Mouse (Mus musculus) liver, postnatal 0 days (tissue): ENCODE results near the gene 1700067K01Rik. TPM values are rescaled to one million over a fixed set of nuclear protein-coding genes. Genes with fewer than 3 reads are reported as not detected.

Experiments
- ATAC-seq: fragments of 200-750 bp; cut with Nextera tagmentation; 2 replicates; pipeline ENCODE4 v1.8.0; 2017; ENCODE audit warnings: mild to moderate bottlenecking, moderate library complexity
- DNase-seq: peaks from one replicate; pipeline ENCODE4 v3.0.0-alpha.2; 2016
- H3K27ac ChIP-seq: fragments of 300-500 bp; sonication (generic); 2 replicates; pipeline ENCODE4 v1.5.1; 2014; ENCODE audit warnings: antibody characterized with exemption, moderate library complexity, mild to moderate bottlenecking, low read depth
- H3K27me3 ChIP-seq: fragments of 300-500 bp; sonication (generic); 2 replicates; pipeline ENCODE4 v1.6.1; 2014; ENCODE audit warnings: low read length, control low read depth, mixed read lengths; ENCODE audit not compliant: insufficient read depth
- H3K36me3 ChIP-seq: fragments of 300-500 bp; sonication (generic); replicated peaks from 2 replicates; pipeline ENCODE4 v1.6.1; 2014; ENCODE audit warnings: mild to moderate bottlenecking, control low read depth, low read length, moderate library complexity, mixed read lengths; ENCODE audit not compliant: insufficient read depth
- H3K4me1 ChIP-seq: fragments of 300-500 bp; sonication (generic); 2 replicates; pipeline ENCODE4 v1.6.1; 2014; ENCODE audit warnings: antibody characterized with exemption, mild to moderate bottlenecking, control low read depth; ENCODE audit not compliant: insufficient read depth
- H3K4me2 ChIP-seq: fragments of 300-500 bp; sonication (generic); 2 replicates; pipeline ENCODE4 v1.6.1; 2014; ENCODE audit warnings: low read depth, mild to moderate bottlenecking, low read length, moderate library complexity, mixed read lengths
- H3K4me3 ChIP-seq: fragments of 300-500 bp; sonication (generic); 2 replicates; pipeline ENCODE4 v1.5.1; 2014; ENCODE audit warnings: low read depth, low read length
- H3K9ac ChIP-seq: fragments of 300-500 bp; sonication (generic); replicated peaks from 2 replicates; pipeline ENCODE4 v1.6.1; 2014; ENCODE audit warnings: mild to moderate bottlenecking, moderate library complexity
- H3K9me3 ChIP-seq: fragments of 300-500 bp; sonication (generic); 2 replicates; pipeline ENCODE4 v1.6.1; 2016; ENCODE audit warnings: mild to moderate bottlenecking, control low read depth, low read length, mixed read lengths
- CTCF ChIP-seq: sonication (generic); IDR thresholded peaks from 2 replicates; pipeline ENCODE4 v1.5.1; 2016; ENCODE audit warnings: antibody characterized with exemption, low read depth
- EP300 ChIP-seq: IDR thresholded peaks from 2 replicates; pipeline ENCODE4 v1.6.1; 2016; ENCODE audit warnings: antibody characterized with exemption, low read depth, mild to moderate bottlenecking
- WGBS: fragments of 180-500 bp; shearing (Covaris S2); extraction: QIAGEN DNeasy Blood & Tissue Kit; methylation state at CpG from one replicate; pipeline ENCODE4 v1.1.7; 2014; ENCODE audit not compliant: insufficient replicate concordance; 5-methylcytosine and 5-hydroxymethylcytosine counted together
- polyA plus RNA-seq: library from polyadenylated mRNA; unstranded; fragments of >200 nt; fragmentation: Nextera tagmentation; extraction: Ambion mirVana; gene quantifications from 2 replicates; pipeline ENCODE4 v1.2.1, GENCODE M21; 2015

1700067K01Rik gene
- polyA plus RNA-seq = 0.87 and 0.99 TPM in 2 replicates

DNA sequence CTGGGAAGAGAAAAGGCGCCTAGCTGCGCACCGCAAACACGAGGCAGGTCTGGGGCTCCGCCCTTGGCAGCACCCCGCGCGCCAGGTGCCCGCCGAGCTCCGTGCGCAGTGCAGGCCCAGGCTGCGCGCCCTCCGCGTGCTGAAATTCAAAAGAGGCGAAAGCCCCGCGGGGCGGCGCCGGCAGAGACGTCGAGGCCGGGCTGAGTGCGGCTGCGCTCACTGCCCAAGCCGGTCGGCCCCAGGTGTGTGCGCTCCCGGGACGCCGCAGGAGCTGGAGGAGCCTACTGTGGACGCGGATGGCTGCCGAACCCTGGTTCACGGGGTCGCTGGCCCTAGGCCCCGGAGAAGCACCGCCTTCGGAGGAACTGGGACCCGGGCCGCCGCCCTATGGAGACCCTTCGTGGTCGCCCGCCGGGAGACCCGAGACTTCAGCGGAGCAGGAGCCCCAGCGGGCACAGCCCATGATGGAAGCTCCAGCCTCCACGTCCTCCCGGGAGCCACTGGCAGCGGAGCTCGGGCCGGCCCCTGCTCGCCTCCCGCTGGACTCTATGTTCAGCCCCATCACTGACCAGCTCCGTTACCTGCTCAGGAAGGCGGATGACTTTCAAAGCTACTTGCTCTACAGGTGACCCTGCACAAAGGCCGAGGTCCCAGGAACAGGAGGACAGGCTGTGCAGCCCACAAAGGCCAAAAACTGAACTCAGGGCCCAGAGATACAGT lies at the start of gene 1700067K01Rik:
Gene 1700067K01Rik, plus strand, starts transcription at position 222 of the 720 bp plus-strand sequence.
- ATAC-seq (no peak), DNase-seq (no peak)
- TF ChIP-seq EP300 = no peak
- TF ChIP-seq CTCF = no peak
- Histone ChIP-seq H3K27me3 (no peaks in the 10 kb centered on the region), H3K4me3 (no peak within 1 kb of the TSS), H3K36me3 (peaks cover 15% of the 10 kb centered on the region; the same call in 1 of the 2 replicates), H3K9ac (no peak within 1 kb of the TSS), H3K9me3 (no peaks in the 10 kb centered on the region), H3K4me2 (no peak within 1 kb of the TSS), H3K4me1 (peaks cover 29% of the 10 kb centered on the region), H3K27ac (no peak within 1 kb of the TSS)
- WGBS = 74% methylated on average over 60 of the region's 61 CpGs

DNA sequence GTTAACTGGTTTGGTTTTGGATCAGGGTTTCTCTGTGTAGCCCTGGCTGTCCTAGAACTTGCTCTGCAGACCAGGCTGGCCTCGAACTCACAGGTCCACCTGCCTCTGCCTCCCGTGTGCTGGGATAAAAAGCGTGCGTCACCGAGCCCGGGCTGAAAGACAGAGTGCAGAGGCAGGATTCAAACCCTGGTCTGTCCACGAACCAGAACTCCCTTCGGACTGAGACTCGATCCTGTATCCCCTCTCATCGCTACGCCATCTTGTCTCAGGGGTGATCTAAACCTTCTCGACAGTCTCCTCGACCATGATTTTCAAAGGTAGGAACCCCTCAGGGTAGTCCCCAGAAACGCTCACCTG lies 46.6 kb upstream of the 1700067K01Rik start:
- WGBS = under 1% methylated on average over 14 of the region's 14 CpGs
- Histone ChIP-seq H3K9ac (peak overlapping the region; percentile 44), H3K27me3 (no peaks in the 10 kb centered on the region), H3K4me2 (peak overlapping the region; percentile 98), H3K9me3 (no peaks in the 10 kb centered on the region), H3K4me1 (peaks cover 18% of the 10 kb centered on the region), H3K4me3 (peak overlapping the region; percentile 88), H3K27ac (peak overlapping the region; percentile 84), H3K36me3 (0 out of 2 replicates have a peak, but pooled peaks cover 5% of the 10 kb centered on the region)
- peak; percentile 3 for ATAC-seq
- no peak for TF ChIP-seq CTCF
- TF ChIP-seq EP300 = no peak
- DNase-seq = no peak

DNA sequence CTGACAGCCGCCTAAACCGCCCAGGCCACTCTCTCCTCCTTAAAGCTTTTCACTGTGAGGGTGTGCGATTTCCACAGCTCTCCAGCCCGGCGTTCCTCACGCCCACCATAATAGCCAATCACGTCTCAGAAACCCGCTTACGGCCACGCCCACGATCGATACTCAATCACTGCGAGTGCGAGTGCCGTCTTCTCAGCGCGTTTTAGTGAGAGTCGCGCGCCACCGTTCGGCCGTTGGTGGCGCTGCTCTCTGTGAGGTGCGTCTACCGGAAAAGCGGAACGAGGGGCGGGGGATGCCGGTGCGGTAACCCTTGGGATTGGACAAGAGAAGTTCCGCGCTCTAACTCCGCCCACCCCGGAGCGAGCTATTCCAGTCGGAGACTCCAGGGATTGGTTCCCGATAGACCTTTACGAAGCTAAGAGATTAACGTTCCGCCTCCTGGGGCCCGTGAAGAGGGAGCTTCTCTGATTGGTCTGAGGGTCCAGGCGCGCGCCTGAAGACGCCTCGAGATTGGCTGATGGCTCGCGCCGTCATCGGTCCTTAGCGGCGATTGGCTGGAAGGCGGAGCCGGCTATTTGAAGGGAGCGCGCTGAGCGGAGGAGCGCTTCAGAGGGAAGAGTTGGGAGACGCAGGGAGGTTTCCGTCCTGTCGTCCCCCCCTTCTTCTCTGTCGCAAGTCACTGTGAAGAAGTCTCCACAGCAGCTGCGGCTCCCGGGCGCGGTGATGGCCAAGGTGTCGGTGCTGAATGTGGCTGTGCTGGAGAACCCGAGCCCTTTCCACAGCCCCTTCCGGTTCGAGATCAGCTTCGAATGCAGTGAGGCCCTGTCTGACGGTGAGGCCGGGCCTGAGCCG lies 46.0 kb upstream of the 1700067K01Rik start, which contains the start of the genes Gm10644 and Asf1b:
Gene Gm10644, minus strand, starts transcription at position 100 of the 852 bp plus-strand sequence.
Gene Asf1b, plus strand, starts transcription at position 402 of the 852 bp plus-strand sequence.
- TF ChIP-seq EP300 (peak; percentile 59; the same call in 1 of the 2 replicates), CTCF (peak; percentile 96)
- WGBS = under 1% methylated on average over 75 of the region's 75 CpGs
- Histone ChIP-seq H3K9me3 (no peaks in the 10 kb centered on the region), H3K4me3 (peak within 1 kb of the TSS; percentile 88), H3K36me3 (0 out of 2 replicates have a peak, but pooled peaks cover 5% of the 10 kb centered on the region), H3K27ac (peak within 1 kb of the TSS; percentile 84), H3K27me3 (no peaks in the 10 kb centered on the region), H3K4me1 (peaks cover 18% of the 10 kb centered on the region), H3K4me2 (peak within 1 kb of the TSS; percentile 98), H3K9ac (peak within 1 kb of the TSS; percentile 79)
- DNase-seq (peak; percentile 99), ATAC-seq (peak; percentile 97)

DNA sequence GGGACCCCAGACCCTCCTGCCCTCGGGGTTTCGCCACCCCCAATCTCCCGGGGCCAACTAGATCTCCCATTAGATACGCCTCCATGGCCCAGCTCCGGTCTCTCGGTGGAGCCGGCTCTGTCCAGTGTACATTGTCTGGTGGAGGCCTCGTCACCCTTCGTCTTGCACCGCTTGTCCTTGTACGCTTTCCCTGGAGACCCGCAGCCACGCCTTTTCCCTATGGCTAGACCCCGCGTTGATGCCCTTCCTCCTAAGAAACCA lies 45.4 kb upstream of the 1700067K01Rik start:
- peak overlapping the region; percentile 88 for H3K4me3 ChIP-seq
- H3K9ac ChIP-seq = peak overlapping the region; percentile 79
- no peaks in the 10 kb centered on the region for H3K27me3 ChIP-seq
- no peak for ATAC-seq
- no peaks in the 10 kb centered on the region for H3K9me3 ChIP-seq
- WGBS = 1% methylated on average over 15 of the region's 15 CpGs
- peaks cover 18% of the 10 kb centered on the region for H3K4me1 ChIP-seq
- DNase-seq = no peak
- TF ChIP-seq EP300 (no peak), CTCF (no peak)
- H3K4me2 ChIP-seq = peak overlapping the region; percentile 98
- H3K27ac ChIP-seq = peak overlapping the region; percentile 62
- H3K36me3 ChIP-seq = 0 out of 2 replicates have a peak, but pooled peaks cover 5% of the 10 kb centered on the region

DNA sequence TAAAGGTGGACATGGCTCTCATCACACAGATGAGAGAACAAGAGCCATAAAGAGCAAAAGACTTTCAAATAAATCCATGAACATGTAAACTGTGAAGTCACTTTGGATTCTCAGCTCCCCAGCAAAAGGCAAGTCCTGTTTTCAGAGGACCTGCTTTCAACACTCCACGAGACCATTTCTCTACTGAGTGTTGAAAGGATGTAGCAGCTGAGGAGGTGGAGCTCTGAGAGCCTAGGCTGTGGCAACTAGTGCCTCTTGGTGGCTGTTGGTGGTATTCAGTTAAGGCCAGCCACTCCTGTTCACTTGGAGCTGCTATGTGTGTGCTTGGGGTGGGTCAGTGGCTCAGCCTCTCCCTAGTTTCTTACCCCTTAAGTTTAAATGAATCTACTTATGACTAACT lies 44.5 kb upstream of the 1700067K01Rik start:
- Histone ChIP-seq H3K27ac (no peak overlapping the region), H3K4me1 (peaks cover 18% of the 10 kb centered on the region), H3K9ac (peak overlapping the region; percentile 79)

More for the DNA sequence above, 44.5 kb upstream of the 1700067K01Rik start:
- DNase-seq (peak; percentile 54), ATAC-seq (no peak)
- H3K27me3 ChIP-seq = no peaks in the 10 kb centered on the region
- peak overlapping the region; percentile 88 for H3K4me3 ChIP-seq
- TF ChIP-seq CTCF (peak; percentile 59), EP300 (no peak)
- H3K36me3 ChIP-seq = 0 out of 2 replicates have a peak, but pooled peaks cover 5% of the 10 kb centered on the region
- peak overlapping the region; percentile 98 for H3K4me2 ChIP-seq
- no peaks in the 10 kb centered on the region for H3K9me3 ChIP-seq
- 4% methylated on average over 1 of the region's 1 CpGs for WGBS
